In the genomic region with DNA sequence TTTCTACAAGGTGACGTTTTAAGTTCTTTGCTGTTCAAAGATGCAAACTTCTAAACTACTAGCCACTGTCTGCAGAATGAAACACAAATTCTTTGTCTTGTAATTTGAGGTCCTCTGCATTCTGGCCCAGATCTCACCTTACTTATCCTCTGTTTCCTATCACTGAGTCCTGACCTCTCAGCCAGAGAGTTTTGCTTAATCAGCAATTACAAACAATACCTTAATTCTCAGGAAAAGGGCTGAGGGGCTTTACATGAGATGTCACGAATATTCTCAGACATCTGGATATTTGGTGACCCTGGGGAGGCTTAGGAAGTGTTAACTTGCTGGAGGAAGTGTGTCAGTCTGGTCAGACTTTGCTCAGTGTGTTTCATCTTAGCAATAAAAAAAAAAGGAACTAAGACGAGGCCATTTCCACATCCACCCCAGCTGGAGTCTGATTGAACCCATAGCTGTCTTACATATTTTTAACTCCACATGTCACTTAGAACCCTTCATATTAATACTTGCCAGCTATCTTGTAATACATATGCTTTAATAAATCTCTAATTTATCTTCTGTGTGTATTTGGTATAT, we compare ENCODE assay signal across 14 mouse cellular contexts.
"Had no signal": no experiment of that assay in that cellular context is flagged by ENCODE, and none has a peak within 500 bp of the region (broad histone marks: within the 10 kb centered on the region; RNA-seq: fewer than 3 reads in every experiment).

No protein-coding gene starts in this region.

- H3K9ac ChIP-seq: limb, embryonic 15.5 days; liver, embryonic 14.5 days; midbrain, embryonic 13.5 days; stomach, embryonic 15.5 days had no signal

- ATAC-seq: intestine, postnatal 0 days; midbrain, embryonic 13.5 days had no signal

- H3K27me3 ChIP-seq: limb, embryonic 15.5 days; midbrain, embryonic 13.5 days; stomach, embryonic 15.5 days had no signal

- H3K4me3 ChIP-seq: limb, embryonic 15.5 days; midbrain, embryonic 13.5 days; stomach, embryonic 15.5 days had no signal

- H3K4me2 ChIP-seq: limb, embryonic 15.5 days; midbrain, embryonic 13.5 days; stomach, embryonic 15.5 days had no signal

- DNase-seq: kidney, adult 8-10 months; kidney, postnatal 25 days; layer of hippocampus, adult 9-11 months; layer of hippocampus, postnatal 36 days; lung, adult 18-20 months; lung, postnatal 4 days; right cerebral cortex, postnatal 4 days; spleen, adult 18-20 months; thymus, postnatal 36 days had no signal

- H3K4me1 ChIP-seq: limb, embryonic 15.5 days; midbrain, embryonic 13.5 days; stomach, embryonic 15.5 days had no signal

- H3K9me3 ChIP-seq: limb, embryonic 15.5 days; midbrain, embryonic 13.5 days; stomach, embryonic 15.5 days had no signal

- H3K36me3 ChIP-seq: limb, embryonic 15.5 days; midbrain, embryonic 13.5 days; stomach, embryonic 15.5 days had no signal

- H3K27ac ChIP-seq: limb, embryonic 15.5 days; liver, embryonic 14.5 days; midbrain, embryonic 13.5 days; stomach, embryonic 15.5 days had no signal
